Mouse (Mus musculus): ENCODE measurements around the gene Dusp7.

DNA sequence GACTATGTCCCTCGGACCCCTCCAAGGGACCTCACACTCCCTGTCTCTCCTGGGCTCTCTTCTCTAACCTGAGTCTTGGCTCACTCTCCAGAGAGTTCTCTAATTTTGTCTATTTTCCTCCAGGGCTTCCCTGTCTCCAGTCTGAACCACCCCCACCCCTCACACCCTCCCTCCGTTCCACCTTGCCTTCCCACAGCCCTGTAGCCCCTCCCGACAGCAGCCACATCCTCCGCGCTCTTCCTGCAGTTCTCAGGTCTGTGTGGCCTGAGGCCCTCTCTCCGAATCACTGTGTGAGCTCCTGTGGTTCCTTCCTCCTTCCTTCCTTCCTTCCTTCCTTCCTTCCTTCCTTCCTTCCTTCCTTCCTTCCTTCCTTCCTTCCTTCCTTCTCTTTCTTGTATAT, 22.8 kb upstream of the Dusp7 start:
- TF ChIP-seq CTCF (IDR thresholded peaks at IDR 0.05; ENCODE audit: borderline replicate concordance, insufficient read depth, low read length) (no peak), POLR2A (IDR thresholded peaks at IDR 0.05; ENCODE audit: low read depth, low read length) (no peak)
